Mouse (Mus musculus): ENCODE measurements around the gene 1700030J22Rik. TPM values are rescaled to one million over a fixed set of nuclear protein-coding genes. Genes with fewer than 3 reads are reported as not detected.
A peak's percentile ranks its signal among the peaks of the same experiment; 100 is the strongest.

Gene 1700030J22Rik
- polyA plus RNA-seq, 1 experiment from 2014 or later: 1.8 TPM

GRCm38 (mm10) chr8:116989842-116990241 is 11.1 kb upstream of the 1700030J22Rik start:
- DNase-seq (no peak), ATAC-seq (ENCODE audit: insufficient read depth) (no peak)
- Histone ChIP-seq H3K27me3 (ENCODE audit: insufficient read depth, low read length) (no peaks in the 10 kb centered on the region), H3K4me3 (ENCODE audit: low read depth, low read length) (no peak overlapping the region), H3K9ac (no peak overlapping the region), H3K4me1 (ENCODE audit: insufficient read depth) (no peaks in the 10 kb centered on the region), H3K4me2 (no peak overlapping the region), H3K36me3 (ENCODE audit: insufficient read depth) (peaks cover 22% of the 10 kb centered on the region), H3K9me3 (ENCODE audit: low read depth, low read length) (no peaks in the 10 kb centered on the region), H3K27ac (ENCODE audit: low read depth) (no peak overlapping the region)
- WGBS: 89% methylated on average over 3 of the region's 3 CpGs
- peak; percentile 33; the same call in 1 of the 2 replicates for TF ChIP-seq CTCF (IDR thresholded peaks at IDR 0.05; ENCODE audit: low read depth)

- H3K4me1 ChIP-seq (ENCODE audit: insufficient read depth): 0 out of 2 replicates have a peak, but pooled peaks cover 7% of the 10 kb centered on the region
- DNase-seq (peak; percentile 88), ATAC-seq (ENCODE audit: insufficient read depth) (no peak)
- no peak overlapping the region for H3K9ac ChIP-seq
- no peak overlapping the region for H3K4me2 ChIP-seq
- TF ChIP-seq CTCF (IDR thresholded peaks at IDR 0.05; ENCODE audit: low read depth): peak; percentile 81
- H3K36me3 ChIP-seq (ENCODE audit: insufficient read depth): peaks cover 23% of the 10 kb centered on the region
- H3K9me3 ChIP-seq (ENCODE audit: low read depth, low read length): no peaks in the 10 kb centered on the region
- no peak overlapping the region for H3K27ac ChIP-seq (ENCODE audit: low read depth)
- no peak overlapping the region for H3K4me3 ChIP-seq (ENCODE audit: low read depth, low read length)
- H3K27me3 ChIP-seq (ENCODE audit: insufficient read depth, low read length): no peaks in the 10 kb centered on the region
- 23% methylated on average over 4 of the region's 4 CpGs for WGBS
Observed at GRCm38 (mm10) chr8:116980117-116980516, 1.4 kb upstream of the 1700030J22Rik start.

DNA sequence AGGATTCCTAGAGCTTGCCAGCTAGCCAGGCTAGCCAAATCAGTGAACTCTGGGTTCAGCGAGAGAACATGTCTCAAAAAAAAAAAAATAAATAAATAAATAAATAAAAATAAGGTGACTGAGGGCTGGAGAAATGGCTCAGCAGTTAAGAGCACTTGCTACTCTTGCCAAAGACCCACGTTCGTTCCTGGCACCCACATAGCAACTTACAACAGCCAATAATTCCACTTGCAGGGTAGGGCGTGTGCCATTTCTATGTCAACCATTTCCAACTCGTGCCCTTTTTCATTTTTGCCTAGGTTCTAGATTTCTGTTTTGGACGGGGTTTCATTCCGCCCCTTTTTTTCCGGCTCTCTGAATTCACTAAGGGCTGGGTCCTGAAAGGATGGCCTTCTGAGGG is 707 bp downstream of the 1700030J22Rik start:
- DNase-seq (peak; percentile 2), ATAC-seq (ENCODE audit: insufficient read depth) (no peak)
- no peak for TF ChIP-seq CTCF (IDR thresholded peaks at IDR 0.05; ENCODE audit: low read depth)
- H3K4me2 ChIP-seq: peak overlapping the region; percentile 70
- 27% methylated on average over 8 of the region's 8 CpGs for WGBS
- 0 out of 2 replicates have a peak, but pooled peaks cover 8% of the 10 kb centered on the region for H3K4me1 ChIP-seq (ENCODE audit: insufficient read depth)
- peak overlapping the region; percentile 62 for H3K4me3 ChIP-seq (ENCODE audit: low read depth, low read length)
- H3K36me3 ChIP-seq (ENCODE audit: insufficient read depth): peaks cover 8% of the 10 kb centered on the region; the same call in 1 of the 2 replicates
- H3K27me3 ChIP-seq (ENCODE audit: insufficient read depth, low read length): no peaks in the 10 kb centered on the region
- no peak overlapping the region for H3K27ac ChIP-seq (ENCODE audit: low read depth)
- peak overlapping the region; percentile 36; the same call in 1 of the 2 replicates for H3K9ac ChIP-seq
- H3K9me3 ChIP-seq (ENCODE audit: low read depth, low read length): no peaks in the 10 kb centered on the region

GRCm38 (mm10) chr8:116975606-116976005 is 3.2 kb downstream of the 1700030J22Rik start:
- no peak for TF ChIP-seq CTCF (IDR thresholded peaks at IDR 0.05; ENCODE audit: low read depth)
- Histone ChIP-seq H3K27me3 (ENCODE audit: insufficient read depth, low read length) (no peaks in the 10 kb centered on the region), H3K27ac (ENCODE audit: low read depth) (no peak overlapping the region), H3K9ac (no peak overlapping the region), H3K9me3 (ENCODE audit: low read depth, low read length) (no peaks in the 10 kb centered on the region), H3K4me3 (ENCODE audit: low read depth, low read length) (no peak overlapping the region), H3K4me2 (peak overlapping the region; percentile 10; the same call in 1 of the 2 replicates), H3K4me1 (ENCODE audit: insufficient read depth) (0 out of 2 replicates have a peak, but pooled peaks cover 8% of the 10 kb centered on the region), H3K36me3 (ENCODE audit: insufficient read depth) (no peaks in the 10 kb centered on the region)
- WGBS: 50% methylated on average over 5 of the region's 5 CpGs
- ATAC-seq (ENCODE audit: insufficient read depth) (no peak), DNase-seq (peak; percentile 20)

DNA sequence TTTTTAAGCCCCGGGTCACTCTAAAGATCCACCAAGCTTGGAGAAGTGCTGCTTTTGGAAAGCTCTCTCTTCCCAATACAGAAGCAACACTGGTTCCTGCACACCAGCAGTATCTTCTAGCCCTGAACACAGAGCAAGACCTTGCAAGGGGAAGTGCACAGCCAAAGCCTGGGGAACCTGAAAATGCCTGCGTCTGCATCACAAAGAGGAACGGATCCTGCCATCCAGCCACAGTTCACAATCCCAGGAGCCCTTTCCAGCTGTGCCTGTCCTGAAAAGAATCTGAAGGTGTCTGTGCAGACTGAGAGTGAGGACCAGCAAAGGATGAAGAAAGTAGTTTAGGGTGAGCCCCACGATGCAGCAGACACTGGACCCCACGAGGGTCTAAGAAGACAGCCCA is 3.7 kb downstream of the 1700030J22Rik start:
- H3K4me2 ChIP-seq: peak overlapping the region; percentile 10; the same call in 1 of the 2 replicates
- no peak for TF ChIP-seq CTCF (IDR thresholded peaks at IDR 0.05; ENCODE audit: low read depth)
- ATAC-seq (ENCODE audit: insufficient read depth) (no peak), DNase-seq (no peak)
- no peak overlapping the region for H3K27ac ChIP-seq (ENCODE audit: low read depth)
- no peak overlapping the region for H3K4me3 ChIP-seq (ENCODE audit: low read depth, low read length)
- no peaks in the 10 kb centered on the region for H3K36me3 ChIP-seq (ENCODE audit: insufficient read depth)
- no peaks in the 10 kb centered on the region for H3K27me3 ChIP-seq (ENCODE audit: insufficient read depth, low read length)
- H3K9ac ChIP-seq: no peak overlapping the region
- WGBS: 32% methylated on average over 5 of the region's 5 CpGs
- no peaks in the 10 kb centered on the region for H3K9me3 ChIP-seq (ENCODE audit: low read depth, low read length)
- H3K4me1 ChIP-seq (ENCODE audit: insufficient read depth): 0 out of 2 replicates have a peak, but pooled peaks cover 8% of the 10 kb centered on the region

GRCm38 (mm10) chr8:116969531-116969930 is 9.2 kb downstream of the 1700030J22Rik start:
- Histone ChIP-seq H3K4me2 (no peak overlapping the region), H3K36me3 (ENCODE audit: insufficient read depth) (no peaks in the 10 kb centered on the region), H3K9me3 (ENCODE audit: low read depth, low read length) (no peaks in the 10 kb centered on the region), H3K4me1 (ENCODE audit: insufficient read depth) (no peaks in the 10 kb centered on the region), H3K4me3 (ENCODE audit: low read depth, low read length) (no peak overlapping the region), H3K9ac (no peak overlapping the region), H3K27me3 (ENCODE audit: insufficient read depth, low read length) (no peaks in the 10 kb centered on the region), H3K27ac (ENCODE audit: low read depth) (no peak overlapping the region)
- no peak for DNase-seq
- no peak for ATAC-seq (ENCODE audit: insufficient read depth)
- WGBS: 75% methylated on average over 6 of the region's 6 CpGs
- TF ChIP-seq CTCF (IDR thresholded peaks at IDR 0.05; ENCODE audit: low read depth): no peak

DNA sequence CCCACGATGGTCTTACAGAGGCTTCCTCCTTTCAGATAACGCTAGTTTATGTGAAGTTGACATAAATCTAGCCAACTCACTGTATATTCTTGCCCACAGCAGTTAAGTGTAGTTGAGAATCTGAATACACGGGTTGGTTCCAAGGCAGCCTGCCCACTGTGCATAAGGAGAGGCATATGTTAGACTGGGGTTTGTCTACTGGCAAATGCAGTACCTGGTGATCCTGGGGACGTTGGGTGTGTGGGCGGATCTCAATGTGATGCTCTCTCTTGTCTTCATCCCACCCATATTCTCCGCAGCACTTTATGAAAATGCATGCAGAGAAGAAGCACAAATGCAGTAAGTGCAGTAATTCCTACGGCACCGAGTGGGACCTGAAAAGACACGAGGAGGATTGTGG is 24.3 kb downstream of the 1700030J22Rik start:
- ATAC-seq (ENCODE audit: insufficient read depth) (no peak), DNase-seq (no peak)
- Histone ChIP-seq H3K4me3 (ENCODE audit: low read depth, low read length) (no peak overlapping the region), H3K27ac (ENCODE audit: low read depth) (no peak overlapping the region), H3K36me3 (ENCODE audit: insufficient read depth) (peaks cover 58% of the 10 kb centered on the region), H3K9me3 (ENCODE audit: low read depth, low read length) (no peaks in the 10 kb centered on the region), H3K9ac (no peak overlapping the region), H3K4me1 (ENCODE audit: insufficient read depth) (0 out of 2 replicates have a peak, but pooled peaks cover 3% of the 10 kb centered on the region), H3K27me3 (ENCODE audit: insufficient read depth, low read length) (no peaks in the 10 kb centered on the region), H3K4me2 (no peak overlapping the region)
- no peak for TF ChIP-seq CTCF (IDR thresholded peaks at IDR 0.05; ENCODE audit: low read depth)
- 93% methylated on average over 9 of the region's 9 CpGs for WGBS
